Mouse (Mus musculus): ENCODE results near the gene Pacsin2. TPM values are rescaled to one million over a fixed set of nuclear protein-coding genes. Genes with fewer than 3 reads are reported as not detected.

Pacsin2 gene
- polyA plus RNA-seq, 1 experiment from 2014 or later: 53.0 TPM

DNA sequence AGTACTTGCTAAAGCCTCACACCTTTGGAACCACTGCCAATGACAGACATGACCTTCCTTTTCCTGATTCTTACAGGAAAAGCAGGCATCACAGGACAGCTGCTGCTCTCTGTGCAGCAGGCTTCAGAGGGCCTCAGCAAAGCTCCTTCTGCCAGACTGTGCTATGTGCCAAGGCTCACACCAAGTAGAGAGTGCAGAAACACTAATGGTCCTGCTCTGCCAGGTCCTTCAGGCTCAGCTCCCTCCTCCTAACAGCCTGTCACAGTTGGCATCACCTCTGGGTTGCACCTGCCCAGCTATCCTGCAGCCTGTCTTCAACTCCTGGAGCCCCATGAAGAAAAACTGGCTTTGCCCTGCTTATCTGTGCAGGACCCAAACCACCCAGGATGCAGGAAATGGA lies 45.7 kb downstream of the Pacsin2 start:
- Histone ChIP-seq H3K27ac (replicated peaks in 1 of 2; ENCODE audit: control insufficient read depth in 1 of 2, insufficient read depth in 1 of 2, low read depth in 2 of 2, low read length in 2 of 2) (no peak overlapping the region; a peak in 1 of 4 replicates), H3K4me3 (ENCODE audit: control insufficient read depth in 1 of 2, insufficient read depth in 1 of 2, low read depth in 1 of 2, low read length in 2 of 2) (no peak overlapping the region), H3K4me1 (ENCODE audit: control insufficient read depth in 2 of 2, insufficient read depth in 2 of 2, low read length in 2 of 2) (peaks cover 29 to 56% of the 10 kb centered on the region in 2 experiments), H3K9ac (ENCODE audit: low read length) (no peak overlapping the region), H3K27me3 (ENCODE audit: control insufficient read depth, insufficient read depth, low read length) (no peaks in the 10 kb centered on the region), H3K36me3 (ENCODE audit: control insufficient read depth, insufficient read depth, low read length) (no peaks in the 10 kb centered on the region), H3K4me2 (ENCODE audit: low read length) (no peak overlapping the region), H3K9me3 (ENCODE audit: control insufficient read depth, low read length) (no peaks in the 10 kb centered on the region)
- ATAC-seq (ENCODE audit: insufficient number of reproducible peaks, insufficient read depth, low FRiP score, low read depth): no peak

GRCm38 (mm10) chr15:83417916-83418315 lies 46.5 kb downstream of the Pacsin2 start:
- peak overlapping the region; percentile 4 to 66 for H3K27ac ChIP-seq (replicated peaks in 1 of 2; ENCODE audit: control insufficient read depth in 1 of 2, insufficient read depth in 1 of 2, low read depth in 2 of 2, low read length in 2 of 2)
- H3K4me3 ChIP-seq (ENCODE audit: control insufficient read depth in 1 of 2, insufficient read depth in 1 of 2, low read depth in 1 of 2, low read length in 2 of 2): no peak overlapping the region
- no peak overlapping the region for H3K4me2 ChIP-seq (ENCODE audit: low read length)
- 68% methylated on average over 6 of the region's 6 CpGs for WGBS
- no peaks in the 10 kb centered on the region for H3K27me3 ChIP-seq (ENCODE audit: control insufficient read depth, insufficient read depth, low read length)
- peak overlapping the region; percentile 27; the same call in 1 of the 2 replicates for H3K9ac ChIP-seq (ENCODE audit: low read length)
- no peaks in the 10 kb centered on the region for H3K36me3 ChIP-seq (ENCODE audit: control insufficient read depth, insufficient read depth, low read length)
- no peaks in the 10 kb centered on the region for H3K9me3 ChIP-seq (ENCODE audit: control insufficient read depth, low read length)
- ATAC-seq (ENCODE audit: insufficient number of reproducible peaks, insufficient read depth, low FRiP score, low read depth): no peak; the same call in 1 of the 2 replicates
- peaks cover 27 to 48% of the 10 kb centered on the region in 2 experiments for H3K4me1 ChIP-seq (ENCODE audit: control insufficient read depth in 2 of 2, insufficient read depth in 2 of 2, low read length in 2 of 2)

- no peak for ATAC-seq (ENCODE audit: insufficient number of reproducible peaks, insufficient read depth, low FRiP score, low read depth)
- Histone ChIP-seq H3K4me2 (ENCODE audit: low read length) (peak overlapping the region; percentile 32), H3K36me3 (ENCODE audit: control insufficient read depth, insufficient read depth, low read length) (0 out of 2 replicates have a peak, but pooled peaks cover 3% of the 10 kb centered on the region), H3K27ac (replicated peaks in 1 of 2; ENCODE audit: control insufficient read depth in 1 of 2, insufficient read depth in 1 of 2, low read depth in 2 of 2, low read length in 2 of 2) (peak overlapping the region; percentile 4 to 66; a peak in 3 of 4 replicates), H3K9ac (ENCODE audit: low read length) (peak overlapping the region; percentile 27; the same call in 1 of the 2 replicates), H3K9me3 (ENCODE audit: control insufficient read depth, low read length) (no peaks in the 10 kb centered on the region), H3K27me3 (ENCODE audit: control insufficient read depth, insufficient read depth, low read length) (no peaks in the 10 kb centered on the region), H3K4me3 (ENCODE audit: control insufficient read depth in 1 of 2, insufficient read depth in 1 of 2, low read depth in 1 of 2, low read length in 2 of 2) (no peak overlapping the region), H3K4me1 (ENCODE audit: control insufficient read depth in 2 of 2, insufficient read depth in 2 of 2, low read length in 2 of 2) (peaks cover 23 to 43% of the 10 kb centered on the region in 2 experiments)
- 19% methylated on average over 7 of the region's 7 CpGs for WGBS
Observed at GRCm38 (mm10) chr15:83417407-83417806, 47.0 kb downstream of the Pacsin2 start.

DNA sequence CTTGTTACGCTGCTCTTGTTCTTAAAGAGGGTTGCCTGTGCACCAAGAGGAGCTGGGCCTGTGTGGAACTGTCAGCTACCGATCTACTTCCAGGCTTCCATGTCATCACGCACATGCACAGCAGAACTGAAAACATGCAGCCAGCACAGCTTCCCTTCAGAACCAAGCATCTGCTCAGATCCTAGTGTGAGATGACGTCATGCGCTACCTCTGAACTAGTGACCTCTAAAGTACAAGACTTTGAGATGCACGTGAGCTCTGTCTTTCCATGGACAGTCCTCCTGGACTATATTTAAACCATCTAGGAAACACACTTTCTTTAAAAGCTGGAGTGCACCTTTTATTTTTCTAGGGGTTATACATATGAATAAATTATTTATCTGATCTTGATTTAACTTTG lies 49.0 kb downstream of the Pacsin2 start:
- no peak overlapping the region for H3K4me3 ChIP-seq (ENCODE audit: control insufficient read depth in 1 of 2, insufficient read depth in 1 of 2, low read depth in 1 of 2, low read length in 2 of 2)

GRCm38 (mm10) chr15:83411616-83412015 lies 52.8 kb downstream of the Pacsin2 start:
- Histone ChIP-seq H3K9ac (ENCODE audit: low read length) (no peak overlapping the region), H3K4me3 (ENCODE audit: control insufficient read depth in 1 of 2, insufficient read depth in 1 of 2, low read depth in 1 of 2, low read length in 2 of 2) (no peak overlapping the region), H3K36me3 (ENCODE audit: control insufficient read depth, insufficient read depth, low read length) (0 out of 2 replicates have a peak, but pooled peaks cover 3% of the 10 kb centered on the region), H3K27ac (replicated peaks in 1 of 2; ENCODE audit: control insufficient read depth in 1 of 2, insufficient read depth in 1 of 2, low read depth in 2 of 2, low read length in 2 of 2) (no peak overlapping the region; a peak in 1 of 4 replicates), H3K4me1 (ENCODE audit: control insufficient read depth in 2 of 2, insufficient read depth in 2 of 2, low read length in 2 of 2) (peaks cover 25 to 55% of the 10 kb centered on the region in 2 experiments), H3K9me3 (ENCODE audit: control insufficient read depth, low read length) (no peaks in the 10 kb centered on the region), H3K27me3 (ENCODE audit: control insufficient read depth, insufficient read depth, low read length) (no peaks in the 10 kb centered on the region), H3K4me2 (ENCODE audit: low read length) (no peak overlapping the region)
- ATAC-seq (ENCODE audit: insufficient number of reproducible peaks, insufficient read depth, low FRiP score, low read depth): no peak; the same call in 1 of the 2 replicates
- WGBS: 77% methylated on average over 4 of the region's 4 CpGs

More for the DNA sequence above, 49.0 kb downstream of the Pacsin2 start:
- Histone ChIP-seq H3K4me2 (ENCODE audit: low read length) (no peak overlapping the region), H3K27me3 (ENCODE audit: control insufficient read depth, insufficient read depth, low read length) (no peaks in the 10 kb centered on the region), H3K9me3 (ENCODE audit: control insufficient read depth, low read length) (no peaks in the 10 kb centered on the region), H3K27ac (replicated peaks in 1 of 2; ENCODE audit: control insufficient read depth in 1 of 2, insufficient read depth in 1 of 2, low read depth in 2 of 2, low read length in 2 of 2) (peak overlapping the region in 1 of 2 experiments; percentile 41; a peak in 1 of 4 replicates), H3K4me1 (ENCODE audit: control insufficient read depth in 2 of 2, insufficient read depth in 2 of 2, low read length in 2 of 2) (peaks cover 30 to 55% of the 10 kb centered on the region in 2 experiments), H3K9ac (ENCODE audit: low read length) (0 out of 2 replicates have a peak overlapping the region, but pooled peaks have one; percentile 16), H3K36me3 (ENCODE audit: control insufficient read depth, insufficient read depth, low read length) (0 out of 2 replicates have a peak, but pooled peaks cover 3% of the 10 kb centered on the region)
- WGBS: 37% methylated on average over 6 of the region's 6 CpGs
- no peak for ATAC-seq (ENCODE audit: insufficient number of reproducible peaks, insufficient read depth, low FRiP score, low read depth)

DNA sequence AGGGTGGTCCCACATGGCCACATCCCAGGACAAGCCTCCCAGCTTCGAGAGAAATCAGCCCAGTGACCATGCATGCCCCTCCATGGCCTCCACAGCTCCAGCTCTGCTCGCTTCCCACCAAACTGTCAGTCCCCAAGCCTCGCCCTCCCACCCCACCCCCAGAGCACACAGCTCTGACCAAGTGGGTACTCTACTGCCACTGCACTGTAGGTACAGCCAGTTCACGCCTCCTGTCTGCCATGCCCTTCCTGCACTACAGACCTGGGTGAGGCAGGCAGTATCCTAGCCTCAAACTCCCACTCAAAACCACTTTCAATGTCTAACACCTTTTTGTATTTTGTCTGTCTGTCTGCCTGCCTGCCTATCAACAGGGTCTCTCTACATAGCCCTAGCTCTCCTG lies 53.7 kb downstream of the Pacsin2 start:
- Histone ChIP-seq H3K4me1 (ENCODE audit: control insufficient read depth in 2 of 2, insufficient read depth in 2 of 2, low read length in 2 of 2) (peaks cover 25 to 55% of the 10 kb centered on the region in 2 experiments), H3K9me3 (ENCODE audit: control insufficient read depth, low read length) (no peaks in the 10 kb centered on the region)
- WGBS: 77% methylated on average over 3 of the region's 4 CpGs

DNA sequence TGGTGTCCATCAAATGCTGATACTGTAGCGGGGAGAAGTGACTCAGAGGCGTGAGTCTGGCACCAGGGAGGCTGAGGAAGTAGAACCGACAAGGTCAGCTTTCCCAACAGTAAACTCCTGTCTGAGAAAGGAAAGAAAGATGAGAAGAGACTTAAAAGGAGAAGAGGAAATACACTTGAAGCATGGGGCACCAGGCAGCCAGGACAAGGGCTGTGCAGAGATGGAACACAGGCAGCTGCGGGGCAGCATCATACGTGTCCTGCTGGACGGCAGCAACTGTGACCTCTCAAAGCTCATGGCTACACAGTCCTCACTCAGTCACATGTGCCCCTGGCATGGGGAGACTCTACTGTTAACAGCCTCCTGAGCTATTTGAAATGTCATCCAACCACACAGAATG lies 54.1 kb downstream of the Pacsin2 start:
- H3K36me3 ChIP-seq (ENCODE audit: control insufficient read depth, insufficient read depth, low read length): 0 out of 2 replicates have a peak, but pooled peaks cover 3% of the 10 kb centered on the region
- no peak overlapping the region for H3K4me2 ChIP-seq (ENCODE audit: low read length)
- 14% methylated on average over 6 of the region's 6 CpGs for WGBS
- ATAC-seq (ENCODE audit: insufficient number of reproducible peaks, insufficient read depth, low FRiP score, low read depth): no peak
- peaks cover 24 to 52% of the 10 kb centered on the region in 2 experiments for H3K4me1 ChIP-seq (ENCODE audit: control insufficient read depth in 2 of 2, insufficient read depth in 2 of 2, low read length in 2 of 2)
- no peak overlapping the region for H3K4me3 ChIP-seq (ENCODE audit: control insufficient read depth in 1 of 2, insufficient read depth in 1 of 2, low read depth in 1 of 2, low read length in 2 of 2)
- H3K27ac ChIP-seq (replicated peaks in 1 of 2; ENCODE audit: control insufficient read depth in 1 of 2, insufficient read depth in 1 of 2, low read depth in 2 of 2, low read length in 2 of 2): peak overlapping the region; percentile 41 to 64
- H3K9ac ChIP-seq (ENCODE audit: low read length): no peak overlapping the region
- H3K9me3 ChIP-seq (ENCODE audit: control insufficient read depth, low read length): no peaks in the 10 kb centered on the region
- H3K27me3 ChIP-seq (ENCODE audit: control insufficient read depth, insufficient read depth, low read length): no peaks in the 10 kb centered on the region

More for the DNA sequence above, 53.7 kb downstream of the Pacsin2 start:
- ATAC-seq (ENCODE audit: insufficient number of reproducible peaks, insufficient read depth, low FRiP score, low read depth): no peak
- no peak overlapping the region for H3K4me2 ChIP-seq (ENCODE audit: low read length)
- 0 out of 2 replicates have a peak, but pooled peaks cover 3% of the 10 kb centered on the region for H3K36me3 ChIP-seq (ENCODE audit: control insufficient read depth, insufficient read depth, low read length)
- no peak overlapping the region for H3K4me3 ChIP-seq (ENCODE audit: control insufficient read depth in 1 of 2, insufficient read depth in 1 of 2, low read depth in 1 of 2, low read length in 2 of 2)
- H3K9ac ChIP-seq (ENCODE audit: low read length): no peak overlapping the region
- no peaks in the 10 kb centered on the region for H3K27me3 ChIP-seq (ENCODE audit: control insufficient read depth, insufficient read depth, low read length)
- H3K27ac ChIP-seq (replicated peaks in 1 of 2; ENCODE audit: control insufficient read depth in 1 of 2, insufficient read depth in 1 of 2, low read depth in 2 of 2, low read length in 2 of 2): peak overlapping the region; percentile 41 to 64; a peak in 3 of 4 replicates

Data from heart, embryonic 14.5 days (tissue).